ENCODE assay signal across 21 mouse cellular contexts in the genomic region with DNA sequence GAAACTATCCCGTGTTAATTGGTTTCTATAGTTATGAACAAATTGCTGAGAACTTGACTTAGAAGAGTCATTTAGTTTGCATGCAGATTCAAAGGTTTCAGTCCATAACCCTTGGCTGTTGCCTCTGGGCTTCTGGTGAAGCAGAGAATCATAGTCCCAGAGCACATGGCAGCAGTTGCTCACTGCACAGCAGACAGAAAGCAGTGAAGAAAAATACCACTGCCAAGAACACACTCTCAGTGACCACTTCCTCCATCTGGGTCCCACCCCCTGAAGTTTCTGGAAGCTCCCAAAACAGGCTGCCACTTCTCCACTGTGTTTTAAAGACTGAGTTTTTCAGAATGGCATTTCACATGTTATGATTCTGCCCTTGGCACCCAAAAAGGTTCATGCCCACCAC.
DNase-seq lines count a peak whose midpoint lies in the region; ATAC-seq and TF ChIP-seq lines count a peak whose summit lies in the region.
"Had no signal": no experiment of that assay in that cellular context is flagged by ENCODE, and none has a peak within 500 bp of the region (broad histone marks: within the 10 kb centered on the region; RNA-seq: fewer than 3 reads in every experiment).

No protein-coding gene starts in this region.

- TF ChIP-seq EP300 in CH12.LX (IDR thresholded peaks at IDR 0.05; ENCODE audit: low read length) = no peak

- no peak overlapping the region for H3K4me2 ChIP-seq in CH12.LX (ENCODE audit: insufficient read depth, low read depth, poor library complexity, severe bottlenecking)
- H3K4me2 ChIP-seq: embryonic facial prominence, embryonic 12.5 days; forebrain, embryonic 12.5 days; heart, embryonic 15.5 days; hindbrain, embryonic 14.5 days; intestine, embryonic 15.5 days had no signal

- peaks cover 16 to 49% of the 10 kb centered on the region in 2 experiments for H3K4me1 ChIP-seq in CH12.LX (ENCODE audit: control insufficient read depth in 1 of 2, insufficient read depth in 2 of 2)
- H3K4me1 ChIP-seq: forebrain, embryonic 12.5 days had no signal

- no peaks in the 10 kb centered on the region for H3K27me3 ChIP-seq in CH12.LX (replicated peaks)
- H3K27me3 ChIP-seq: embryonic facial prominence, embryonic 12.5 days; forebrain, embryonic 12.5 days; heart, embryonic 15.5 days; intestine, embryonic 15.5 days; Patski had no signal

- no peaks in the 10 kb centered on the region for H3K36me3 ChIP-seq in CH12.LX (replicated peaks in 1 of 2; ENCODE audit: control insufficient read depth in 1 of 2, insufficient read depth in 1 of 2, low read length in 1 of 2)
- H3K36me3 ChIP-seq: embryonic facial prominence, embryonic 12.5 days; forebrain, embryonic 12.5 days; heart, embryonic 15.5 days; hindbrain, embryonic 10.5 days; intestine, embryonic 15.5 days had no signal

- no peak for TF ChIP-seq RAD21 in CH12.LX (IDR thresholded peaks at IDR 0.05; ENCODE audit: low read depth, low read length)

- no peak overlapping the region for H3K27ac ChIP-seq in CH12.LX (ENCODE audit: insufficient read depth, low read depth)
- H3K27ac ChIP-seq: embryonic facial prominence, embryonic 12.5 days; forebrain, embryonic 12.5 days; heart, embryonic 15.5 days; hindbrain, embryonic 10.5 days; hindbrain, embryonic 14.5 days; intestine, embryonic 15.5 days had no signal

- no peaks in the 10 kb centered on the region for H3K79me2 ChIP-seq in CH12.LX (replicated peaks; ENCODE audit: control insufficient read depth, extremely low read depth, insufficient read depth, poor library complexity, severe bottlenecking)

- dilution Hi-C loops in CH12.LX (cut with MboI; ENCODE audit: extremely low pct_ligation_motif_present, extremely low pct_unique_long_range_greater_than_20kb, low sequenced_read_pairs) = no loop called here

- ATAC-seq in common myeloid progenitor, adult 5-6 weeks (replicated peaks; ENCODE audit: low read depth, poor library complexity, severe bottlenecking) = peak; percentile 51; the same call in 1 of the 2 replicates
- ATAC-seq: CD4-positive, CD25-positive, alpha-beta regulatory T cell, adult 4 months; forebrain, embryonic 16.5 days; intestine, embryonic 15.5 days had no signal

- in situ Hi-C loops in CH12.LX (cut with MboI; ENCODE audit: low pct_ligation_motif_present, low pct_unique_long_range_greater_than_20kb, low sequenced_read_pairs) = no loop called here

- TF ChIP-seq CTCF in CH12.LX (conservative IDR thresholded peaks at IDR 0.05 in 1 of 2, IDR thresholded peaks at IDR 0.05 in 1 of 2; ENCODE audit: low read depth in 2 of 2, low read length in 2 of 2) = no peak

- no peaks in the 10 kb centered on the region for H3K9me3 ChIP-seq in CH12.LX (replicated peaks; ENCODE audit: low read length)
- H3K9me3 ChIP-seq: embryonic facial prominence, embryonic 12.5 days; forebrain, embryonic 12.5 days; heart, embryonic 15.5 days; hindbrain, embryonic 10.5 days; intestine, embryonic 15.5 days had no signal

- DNase-seq in lung, postnatal 36 days = peak; percentile 39
- DNase-seq in lung, postnatal 25 days (ENCODE audit: low spot score) = no peak
- peak; percentile 22 for DNase-seq in CH12.LX (ENCODE audit: extremely low read depth)
- no peak for DNase-seq in right cerebral cortex, postnatal 36 days (ENCODE audit: low spot score in 2 of 2)
- DNase-seq in Muller cell, postnatal 12 days (ENCODE audit: inconsistent ontology term) = no peak
- DNase-seq: adrenal gland, adult 2 months; adrenal gland, postnatal 25 days; cerebellum, adult 8-10 months; cerebellum, postnatal 14 days; gastrocnemius, postnatal 14 days; heart, postnatal 14 days had no signal

- H3K4me3 ChIP-seq in CH12.LX (replicated peaks in 1 of 3; ENCODE audit: low read depth in 2 of 3, low read length in 2 of 3, poor library complexity in 1 of 3) = no peak overlapping the region
- H3K4me3 ChIP-seq: embryonic facial prominence, embryonic 12.5 days; forebrain, embryonic 12.5 days; heart, embryonic 15.5 days; hindbrain, embryonic 10.5 days; intestine, embryonic 15.5 days had no signal

- TF ChIP-seq POLR2A in CH12.LX (IDR thresholded peaks at IDR 0.05; ENCODE audit: low read depth, low read length) = no peak

- no peak overlapping the region for H3K9ac ChIP-seq in CH12.LX (ENCODE audit: insufficient read depth, low read depth)
- H3K9ac ChIP-seq: embryonic facial prominence, embryonic 12.5 days; forebrain, embryonic 12.5 days; heart, embryonic 15.5 days; hindbrain, embryonic 14.5 days; intestine, embryonic 15.5 days had no signal

TF ChIP-seq in CH12.LX, 34 proteins besides CTCF, POLR2A, EP300 and RAD21:
- no peak for TF ChIP-seq ZNF384 (IDR thresholded peaks at IDR 0.05; ENCODE audit: low read depth, low read length)
- TF ChIP-seq USF2 (conservative IDR thresholded peaks at IDR 0.05; ENCODE audit: low read depth, low read length) = no peak
- no peak for TF ChIP-seq USF1 (IDR thresholded peaks at IDR 0.05; ENCODE audit: low read depth, low read length)
- no peak for TF ChIP-seq TCF12 (IDR thresholded peaks at IDR 0.05; ENCODE audit: low read depth, low read length)
- TF ChIP-seq MYC (IDR thresholded peaks at IDR 0.05; ENCODE audit: low read depth, low read length) = peak; percentile 74; the same call in 1 of the 2 replicates
- 0 out of 2 replicates have a peak, but pooled peaks have one; percentile 57 for TF ChIP-seq MAX (IDR thresholded peaks at IDR 0.05; ENCODE audit: low read length)
- no peak for TF ChIP-seq E2F4 (IDR thresholded peaks at IDR 0.05; ENCODE audit: insufficient replicate concordance, low read depth, low read length)
TF ChIP-seq in CH12.LX: peak in this region for 2.

Comparison
In these comparisons a context has a peak if more than half of its experiments do, and no peak if none do; other contexts are left out.
1. DNase-seq: peak in lung, postnatal 36 days (single experiment) and CH12.LX (single experiment); none in lung, postnatal 25 days (single experiment), right cerebral cortex, postnatal 36 days (0 of 2) and Muller cell, postnatal 12 days (single experiment).